Mouse (Mus musculus) limb, embryonic 14.5 days (tissue): Measurements from ENCODE around the gene Alms1. TPM values are rescaled to one million over a fixed set of nuclear protein-coding genes. Genes with fewer than 3 reads are reported as not detected.

Source experiments
- ATAC-seq: fragments of 200-750 bp; cut with Nextera tagmentation; 2 replicates; pipeline ENCODE4 v1.8.0; 2017; ENCODE audit warnings: low read depth, moderate number of reproducible peaks, moderate TSS enrichment; ENCODE audit not compliant: low FRiP score
- DNase-seq: peaks from one replicate; pipeline ENCODE4 v3.0.0-alpha.2; 2015; ENCODE audit warnings: low spot score
- H3K27ac ChIP-seq: fragments of 300-500 bp; sonication (generic); replicated peaks from 2 replicates; pipeline ENCODE4 v1.5.1; 2014; ENCODE audit warnings: low read depth, mild to moderate bottlenecking, low read length, moderate library complexity, mixed read lengths
- H3K27me3 ChIP-seq: fragments of 300-500 bp; sonication (generic); 2 replicates; pipeline ENCODE4 v1.6.1; 2014; ENCODE audit warnings: low read length, mixed read lengths; ENCODE audit not compliant: control insufficient read depth, insufficient read depth
- H3K36me3 ChIP-seq: fragments of 300-500 bp; sonication (generic); 2 replicates; pipeline ENCODE4 v1.6.1; 2014; ENCODE audit warnings: mild to moderate bottlenecking, low read length, moderate library complexity, mixed read lengths; ENCODE audit not compliant: control insufficient read depth, insufficient read depth
- H3K4me1 ChIP-seq: fragments of 300-500 bp; sonication (generic); 2 replicates; pipeline ENCODE4 v1.6.1; 2014; ENCODE audit warnings: antibody characterized with exemption, low read length, mixed read lengths; ENCODE audit not compliant: control insufficient read depth, insufficient read depth
- H3K4me2 ChIP-seq: fragments of 300-500 bp; sonication (generic); replicated peaks from 2 replicates; pipeline ENCODE4 v1.6.1; 2014; ENCODE audit warnings: low read depth, mild to moderate bottlenecking, low read length, moderate library complexity; ENCODE audit not compliant: severe bottlenecking
- H3K4me3 ChIP-seq: fragments of 300-500 bp; sonication (generic); replicated peaks from 2 replicates; pipeline ENCODE4 v1.5.1; 2014; ENCODE audit warnings: low read length
- H3K9ac ChIP-seq: fragments of 300-500 bp; sonication (generic); 2 replicates; pipeline ENCODE4 v1.6.1; 2014; ENCODE audit warnings: mild to moderate bottlenecking, low read depth, low read length, moderate library complexity; ENCODE audit not compliant: severe bottlenecking
- H3K9me3 ChIP-seq: fragments of 300-500 bp; sonication (generic); 2 replicates; pipeline ENCODE4 v1.6.1; 2016; ENCODE audit warnings: low read length; ENCODE audit not compliant: control insufficient read depth
- POLR2A ChIP-seq: fragments of 200-500 bp; IDR thresholded peaks from 2 replicates; pipeline ENCODE4 v1.8.0; 2012; ENCODE audit warnings: inconsistent platforms, mild to moderate bottlenecking, moderate library complexity, borderline replicate concordance; ENCODE audit not compliant: insufficient read depth, insufficient read length; ENCODE audit errors: extremely low read depth
- WGBS: fragments of 180-500 bp; shearing (Covaris S2); extraction: QIAGEN DNeasy Blood & Tissue Kit; methylation state at CpG from one replicate; pipeline ENCODE4 v1.1.7; 2014; 5-methylcytosine and 5-hydroxymethylcytosine counted together
- polyA plus RNA-seq, 2 experiments: library from polyadenylated mRNA; depleted of rRNA in 1 of 2; stranded (reverse) in 1 of 2; unstranded in 1 of 2; fragments of >200 nt; fragmentation: Nextera tagmentation in 1 of 2; extraction: Ambion mirVana in 1 of 2; gene quantifications; 2 replicates each; pipeline versions ENCODE4 v1.2.1 to v1.2.3; 2012 to 2014

Alms1 gene
- polyA plus RNA-seq, 2 experiments = 4.5 to 4.9 TPM

GRCm38 (mm10) chr6:85588568-85588967 is 1.2 kb downstream of the Alms1 start:
- H3K27ac ChIP-seq = no peak overlapping the region
- no peaks in the 10 kb centered on the region for H3K36me3 ChIP-seq
- H3K4me3 ChIP-seq = peak overlapping the region; percentile 68
- H3K27me3 ChIP-seq = no peaks in the 10 kb centered on the region
- peak overlapping the region; percentile 58 for H3K4me2 ChIP-seq
- no peak for DNase-seq
- no peaks in the 10 kb centered on the region for H3K9me3 ChIP-seq
- no peak for ATAC-seq
- 12% methylated on average over 4 of the region's 4 CpGs for WGBS
- peaks cover 21% of the 10 kb centered on the region for H3K4me1 ChIP-seq
- peak overlapping the region; percentile 71 for H3K9ac ChIP-seq
- TF ChIP-seq POLR2A = no peak

DNA sequence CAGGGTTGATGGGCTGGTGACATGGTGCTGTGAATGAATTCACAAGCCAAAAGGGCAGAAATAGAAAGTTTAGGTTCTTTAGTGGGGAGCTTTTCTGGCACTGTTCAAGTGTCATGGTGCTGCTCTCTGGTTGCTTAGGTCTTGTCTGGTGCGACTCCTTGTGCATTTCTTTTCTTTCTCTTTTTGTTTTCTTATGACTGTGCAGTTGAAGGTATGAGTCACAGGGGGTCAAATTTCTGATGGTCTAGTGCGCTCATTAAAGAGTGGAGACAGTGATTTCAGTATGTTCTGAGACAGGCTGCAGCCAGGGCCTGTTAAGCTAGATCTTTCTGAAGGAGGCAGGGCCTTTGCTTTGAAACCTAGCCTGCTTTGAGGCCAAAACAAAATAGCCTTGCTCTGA is 2.8 kb downstream of the Alms1 start:
- H3K9ac ChIP-seq = no peak overlapping the region
- H3K27ac ChIP-seq = no peak overlapping the region
- ATAC-seq = no peak
- no peaks in the 10 kb centered on the region for H3K27me3 ChIP-seq
- no peaks in the 10 kb centered on the region for H3K9me3 ChIP-seq
- WGBS = 80% methylated on average over 2 of the region's 2 CpGs
- no peak for DNase-seq
- peak overlapping the region; percentile 58; the same call in 1 of the 2 replicates for H3K4me2 ChIP-seq
- H3K4me1 ChIP-seq = peaks cover 21% of the 10 kb centered on the region
- TF ChIP-seq POLR2A = no peak
- no peaks in the 10 kb centered on the region for H3K36me3 ChIP-seq
- no peak overlapping the region for H3K4me3 ChIP-seq

GRCm38 (mm10) chr6:85599310-85599709 is 12.0 kb downstream of the Alms1 start:
- Histone ChIP-seq H3K4me2 (no peak overlapping the region), H3K27me3 (no peaks in the 10 kb centered on the region), H3K36me3 (no peaks in the 10 kb centered on the region), H3K4me3 (no peak overlapping the region), H3K9me3 (no peaks in the 10 kb centered on the region), H3K9ac (no peak overlapping the region), H3K4me1 (no peaks in the 10 kb centered on the region), H3K27ac (no peak overlapping the region)
- no peak for TF ChIP-seq POLR2A
- 74% methylated on average over 1 of the region's 1 CpGs for WGBS
- DNase-seq = no peak
- no peak for ATAC-seq

DNA sequence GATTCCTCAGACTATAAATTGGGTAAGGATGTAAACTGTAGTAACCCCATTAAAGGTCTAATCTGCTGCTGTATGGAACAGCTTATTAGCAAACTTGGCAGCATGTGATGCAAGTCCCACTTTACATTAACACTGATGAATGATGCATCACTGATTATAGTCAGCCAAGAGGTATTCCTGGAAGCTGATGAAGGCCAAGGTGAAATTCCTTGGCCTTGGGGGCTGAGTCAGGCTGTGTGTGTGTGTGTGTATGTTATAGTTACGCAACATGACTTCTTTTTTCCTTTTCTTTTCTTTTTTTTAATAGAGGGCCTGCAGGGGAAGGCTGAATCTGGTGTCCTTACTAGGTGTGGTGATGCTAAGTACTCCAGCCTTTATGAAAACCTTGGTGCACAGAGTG is 23.2 kb downstream of the Alms1 start:
- H3K27ac ChIP-seq = no peak overlapping the region
- H3K4me3 ChIP-seq = no peak overlapping the region
- H3K9me3 ChIP-seq = no peaks in the 10 kb centered on the region
- H3K27me3 ChIP-seq = no peaks in the 10 kb centered on the region
- DNase-seq (no peak), ATAC-seq (no peak)
- TF ChIP-seq POLR2A = no peak
- H3K4me2 ChIP-seq = no peak overlapping the region
- H3K36me3 ChIP-seq = peaks cover 26% of the 10 kb centered on the region
- WGBS = 96% methylated on average over 1 of the region's 1 CpGs
- no peaks in the 10 kb centered on the region for H3K4me1 ChIP-seq
- H3K9ac ChIP-seq = no peak overlapping the region

DNA sequence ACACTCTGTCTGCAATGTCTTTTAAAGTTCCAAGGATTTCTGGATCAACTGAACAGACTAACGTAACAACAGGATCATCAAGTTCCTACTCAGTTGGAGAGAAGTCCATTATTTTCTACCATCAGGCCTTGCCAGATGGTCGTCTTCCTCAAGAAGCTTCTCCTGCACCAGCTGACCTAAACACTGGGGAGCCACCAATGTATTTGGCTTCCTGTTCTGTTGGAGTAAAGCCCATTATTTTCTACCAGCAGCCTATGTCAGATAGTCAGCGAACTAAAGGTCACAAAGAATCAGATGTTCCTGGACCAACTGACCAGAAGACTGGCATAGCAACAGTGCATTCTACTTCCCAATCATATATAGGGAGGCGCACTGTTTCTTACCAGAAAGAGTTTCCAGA is 33.5 kb downstream of the Alms1 start:
- Histone ChIP-seq H3K27ac (no peak overlapping the region), H3K9me3 (no peaks in the 10 kb centered on the region), H3K4me1 (no peaks in the 10 kb centered on the region), H3K27me3 (no peaks in the 10 kb centered on the region), H3K36me3 (peaks cover 73% of the 10 kb centered on the region), H3K4me2 (no peak overlapping the region), H3K9ac (no peak overlapping the region), H3K4me3 (no peak overlapping the region)
- DNase-seq (no peak), ATAC-seq (no peak)
- no peak for TF ChIP-seq POLR2A
- 90% methylated on average over 4 of the region's 4 CpGs for WGBS

- H3K4me2 ChIP-seq = no peak overlapping the region
- TF ChIP-seq POLR2A = no peak
- no peak overlapping the region for H3K27ac ChIP-seq
- no peak for ATAC-seq
- no peak overlapping the region for H3K9ac ChIP-seq
- no peak overlapping the region for H3K4me3 ChIP-seq
- DNase-seq = no peak
- no peaks in the 10 kb centered on the region for H3K9me3 ChIP-seq
- H3K27me3 ChIP-seq = no peaks in the 10 kb centered on the region
- WGBS = 92% methylated on average over 5 of the region's 5 CpGs
- H3K4me1 ChIP-seq = no peaks in the 10 kb centered on the region
- H3K36me3 ChIP-seq = peaks cover 74% of the 10 kb centered on the region
Observed at GRCm38 (mm10) chr6:85621600-85621999, 34.3 kb downstream of the Alms1 start.
